Mouse (Mus musculus): Measurements from ENCODE around the gene BC048562. TPM values are rescaled to one million over a fixed set of nuclear protein-coding genes. Genes with fewer than 3 reads are reported as not detected.

Gene BC048562
- polyA plus RNA-seq, 1 experiment, result not detected

DNA sequence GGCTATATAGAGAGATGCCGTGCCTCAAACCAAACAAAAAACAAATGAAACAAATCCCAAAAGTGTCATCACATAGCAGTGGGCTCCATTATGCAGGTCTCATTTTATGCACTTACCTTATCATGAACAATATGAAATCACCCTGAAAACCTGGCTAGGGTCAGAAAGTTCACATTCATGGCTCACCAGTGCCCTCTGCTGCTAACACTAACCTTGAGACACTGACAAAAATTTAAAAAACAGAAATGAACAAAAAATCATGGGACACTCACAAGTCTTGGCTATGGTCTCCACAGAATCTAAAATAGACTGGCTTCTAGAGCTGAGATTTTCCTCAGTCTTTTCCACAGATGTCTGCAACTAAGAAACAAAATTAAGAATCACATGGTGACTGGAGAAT is 24.1 kb upstream of the BC048562 start:
- DNase-seq, result peak; percentile 22
- TF ChIP-seq CTCF (IDR thresholded peaks at IDR 0.05; ENCODE audit: borderline replicate concordance, control insufficient read depth, extremely low read depth, insufficient read depth, low read length, poor library complexity), result no peak
- no peak for TF ChIP-seq POLR2A (IDR thresholded peaks at IDR 0.05; ENCODE audit: control insufficient read depth, extremely low read depth, insufficient read depth, low read length, poor library complexity)
- WGBS, result 76% methylated on average over 1 of the region's 1 CpGs
- no peaks in the 10 kb centered on the region for H3K4me1 ChIP-seq (replicated peaks; ENCODE audit: control insufficient read depth, insufficient read depth, low read length)
- no peak overlapping the region for H3K4me3 ChIP-seq (ENCODE audit: control insufficient read depth, insufficient read depth, low read length)
- H3K36me3 ChIP-seq (ENCODE audit: control insufficient read depth, insufficient read depth, low read length), result no peaks in the 10 kb centered on the region
- no peaks in the 10 kb centered on the region for H3K27me3 ChIP-seq (ENCODE audit: control insufficient read depth, insufficient read depth, low read length)
- no peak overlapping the region for H3K27ac ChIP-seq (ENCODE audit: control insufficient read depth, insufficient read depth, low read length)

DNA sequence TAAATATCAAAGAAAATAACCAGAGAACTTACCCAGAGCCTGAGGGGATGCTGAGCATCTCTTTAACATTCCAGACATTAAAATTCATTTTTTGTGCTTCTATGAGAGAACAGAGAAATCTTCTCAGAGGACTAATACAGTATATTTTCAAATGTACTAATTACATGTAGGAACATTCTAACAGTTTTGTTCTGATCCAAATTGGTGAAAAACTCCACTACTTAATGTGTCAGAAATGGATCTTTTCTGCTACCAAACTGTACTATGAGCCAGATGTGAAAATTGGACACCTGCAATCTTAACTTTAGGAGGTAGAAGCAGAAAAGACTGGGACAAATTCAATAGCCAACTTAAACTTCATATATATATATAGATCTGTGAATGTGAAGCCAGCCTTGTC is 7.9 kb upstream of the BC048562 start, which contains the start of gene Ccdc36:
TSS of gene Ccdc36 (minus strand) at position 101 of the 400 bp plus-strand sequence.
- TF ChIP-seq POLR2A (IDR thresholded peaks at IDR 0.05; ENCODE audit: control insufficient read depth, extremely low read depth, insufficient read depth, low read length, poor library complexity) (no peak), CTCF (IDR thresholded peaks at IDR 0.05; ENCODE audit: borderline replicate concordance, control insufficient read depth, extremely low read depth, insufficient read depth, low read length, poor library complexity) (no peak)
- H3K27ac ChIP-seq (ENCODE audit: control insufficient read depth, insufficient read depth, low read length), result no peak within 1 kb of the TSS
- H3K27me3 ChIP-seq (ENCODE audit: control insufficient read depth, insufficient read depth, low read length), result no peaks in the 10 kb centered on the region
- H3K4me3 ChIP-seq (ENCODE audit: control insufficient read depth, insufficient read depth, low read length), result no peak within 1 kb of the TSS
- no peak for DNase-seq
- H3K4me1 ChIP-seq (replicated peaks; ENCODE audit: control insufficient read depth, insufficient read depth, low read length), result peaks cover 3% of the 10 kb centered on the region; the same call in 1 of the 2 replicates
- no peaks in the 10 kb centered on the region for H3K36me3 ChIP-seq (ENCODE audit: control insufficient read depth, insufficient read depth, low read length)

DNA sequence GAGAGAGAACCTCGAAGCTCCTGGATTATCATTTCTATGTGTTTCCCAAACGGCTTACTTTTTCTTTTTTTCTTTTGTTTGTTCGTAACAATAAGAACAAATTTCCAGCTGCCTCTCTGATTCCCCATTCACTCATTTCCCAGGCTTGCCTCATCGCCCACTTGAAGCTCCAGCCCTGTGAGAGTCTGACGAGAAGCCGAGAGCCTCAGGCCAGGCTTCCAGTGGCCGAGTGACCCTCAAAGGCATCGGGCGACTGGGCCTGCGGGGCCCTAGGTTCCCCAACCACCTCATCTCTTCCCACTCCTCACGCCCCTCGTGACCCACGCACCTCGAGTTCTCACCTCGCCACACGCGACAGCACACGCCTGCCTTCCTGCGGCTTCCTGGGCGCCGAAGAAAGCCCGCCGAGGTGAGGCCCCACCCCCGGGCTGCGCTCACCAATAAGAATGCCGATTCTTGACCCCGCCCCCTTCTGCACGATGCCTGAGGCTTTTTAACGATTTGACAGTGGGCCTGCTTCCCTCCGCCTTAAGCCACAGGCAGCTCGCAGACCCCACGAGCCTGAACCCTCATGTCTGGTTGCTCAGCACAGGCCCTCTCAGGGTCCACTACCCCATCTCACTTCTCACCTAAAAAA is 4.7 kb upstream of the BC048562 start:
- 67% methylated on average over 32 of the region's 32 CpGs for WGBS
- no peak for DNase-seq
- H3K4me1 ChIP-seq (replicated peaks; ENCODE audit: control insufficient read depth, insufficient read depth, low read length), result peaks cover 3% of the 10 kb centered on the region; the same call in 1 of the 2 replicates
- no peak overlapping the region for H3K27ac ChIP-seq (ENCODE audit: control insufficient read depth, insufficient read depth, low read length)
- no peak for TF ChIP-seq CTCF (IDR thresholded peaks at IDR 0.05; ENCODE audit: borderline replicate concordance, control insufficient read depth, extremely low read depth, insufficient read depth, low read length, poor library complexity)
- no peak for TF ChIP-seq POLR2A (IDR thresholded peaks at IDR 0.05; ENCODE audit: control insufficient read depth, extremely low read depth, insufficient read depth, low read length, poor library complexity)
- no peak overlapping the region for H3K4me3 ChIP-seq (ENCODE audit: control insufficient read depth, insufficient read depth, low read length)
- no peaks in the 10 kb centered on the region for H3K27me3 ChIP-seq (ENCODE audit: control insufficient read depth, insufficient read depth, low read length)
- H3K36me3 ChIP-seq (ENCODE audit: control insufficient read depth, insufficient read depth, low read length), result no peaks in the 10 kb centered on the region

DNA sequence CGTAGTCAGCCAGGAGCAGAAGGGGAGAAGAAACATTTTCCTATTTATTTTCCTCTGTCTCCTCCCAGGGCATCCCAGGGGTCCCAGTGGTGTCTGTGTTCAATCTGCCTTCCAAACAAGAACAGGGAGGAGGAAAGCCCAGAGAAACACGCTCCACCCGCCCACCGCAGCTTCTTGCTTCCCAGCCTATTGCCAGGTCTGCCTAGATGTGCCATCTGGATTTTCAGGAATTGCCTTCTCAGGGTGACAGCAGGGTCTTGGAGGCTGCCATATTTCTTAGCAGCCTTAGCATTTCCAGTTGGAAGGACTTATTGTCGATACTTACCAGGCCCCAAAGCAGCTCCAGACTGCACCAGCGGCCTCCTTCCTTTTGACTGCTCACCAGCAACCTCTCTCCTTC is 2.9 kb downstream of the BC048562 start:
- Histone ChIP-seq H3K27me3 (ENCODE audit: control insufficient read depth, insufficient read depth, low read length) (no peaks in the 10 kb centered on the region), H3K36me3 (ENCODE audit: control insufficient read depth, insufficient read depth, low read length) (no peaks in the 10 kb centered on the region), H3K4me1 (replicated peaks; ENCODE audit: control insufficient read depth, insufficient read depth, low read length) (peaks cover 2% of the 10 kb centered on the region), H3K27ac (ENCODE audit: control insufficient read depth, insufficient read depth, low read length) (no peak overlapping the region), H3K4me3 (ENCODE audit: control insufficient read depth, insufficient read depth, low read length) (no peak overlapping the region)
- WGBS, result 94% methylated on average over 6 of the region's 6 CpGs
- no peak for DNase-seq
- TF ChIP-seq POLR2A (IDR thresholded peaks at IDR 0.05; ENCODE audit: control insufficient read depth, extremely low read depth, insufficient read depth, low read length, poor library complexity), result no peak
- no peak for TF ChIP-seq CTCF (IDR thresholded peaks at IDR 0.05; ENCODE audit: borderline replicate concordance, control insufficient read depth, extremely low read depth, insufficient read depth, low read length, poor library complexity)

DNA sequence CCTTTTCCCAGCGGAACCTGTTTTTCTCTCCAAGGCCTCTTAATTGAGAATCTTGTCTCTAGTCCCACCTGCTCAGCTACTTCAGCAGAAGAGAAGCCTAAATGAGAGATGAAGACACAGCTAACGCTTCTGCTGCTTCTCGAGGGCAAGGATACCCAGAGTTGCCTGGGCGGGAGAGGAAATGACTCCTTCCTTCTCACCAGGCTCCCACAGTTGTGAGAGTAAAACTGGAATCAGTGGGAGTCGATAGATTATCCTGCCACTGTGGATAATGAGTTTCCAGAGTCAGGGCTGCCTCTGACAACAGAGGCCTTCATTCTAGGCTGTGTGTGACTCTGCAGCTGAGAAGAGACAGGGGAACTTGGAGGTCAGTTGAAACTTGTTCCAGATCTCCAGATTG is 4.2 kb downstream of the BC048562 start:
- TF ChIP-seq CTCF (IDR thresholded peaks at IDR 0.05; ENCODE audit: borderline replicate concordance, control insufficient read depth, extremely low read depth, insufficient read depth, low read length, poor library complexity) (no peak), POLR2A (IDR thresholded peaks at IDR 0.05; ENCODE audit: control insufficient read depth, extremely low read depth, insufficient read depth, low read length, poor library complexity) (no peak)
- H3K36me3 ChIP-seq (ENCODE audit: control insufficient read depth, insufficient read depth, low read length), result no peaks in the 10 kb centered on the region
- WGBS, result 86% methylated on average over 5 of the region's 5 CpGs
- no peak overlapping the region for H3K4me3 ChIP-seq (ENCODE audit: control insufficient read depth, insufficient read depth, low read length)
- no peaks in the 10 kb centered on the region for H3K27me3 ChIP-seq (ENCODE audit: control insufficient read depth, insufficient read depth, low read length)
- no peak for DNase-seq
- H3K4me1 ChIP-seq (replicated peaks; ENCODE audit: control insufficient read depth, insufficient read depth, low read length), result peaks cover 12% of the 10 kb centered on the region
- H3K27ac ChIP-seq (ENCODE audit: control insufficient read depth, insufficient read depth, low read length), result no peak overlapping the region

GRCm38 (mm10) chr9:108441236-108441919 is 5.1 kb downstream of the BC048562 start:
- TF ChIP-seq POLR2A (IDR thresholded peaks at IDR 0.05; ENCODE audit: control insufficient read depth, extremely low read depth, insufficient read depth, low read length, poor library complexity), result no peak
- no peak for TF ChIP-seq CTCF (IDR thresholded peaks at IDR 0.05; ENCODE audit: borderline replicate concordance, control insufficient read depth, extremely low read depth, insufficient read depth, low read length, poor library complexity)
- WGBS, result 97% methylated on average over 11 of the region's 11 CpGs
- H3K36me3 ChIP-seq (ENCODE audit: control insufficient read depth, insufficient read depth, low read length), result no peaks in the 10 kb centered on the region
- peaks cover 15% of the 10 kb centered on the region for H3K4me1 ChIP-seq (replicated peaks; ENCODE audit: control insufficient read depth, insufficient read depth, low read length)
- no peak for DNase-seq
- no peak overlapping the region for H3K4me3 ChIP-seq (ENCODE audit: control insufficient read depth, insufficient read depth, low read length)
- no peaks in the 10 kb centered on the region for H3K27me3 ChIP-seq (ENCODE audit: control insufficient read depth, insufficient read depth, low read length)
- no peak overlapping the region for H3K27ac ChIP-seq (ENCODE audit: control insufficient read depth, insufficient read depth, low read length)

All from thymus, adult 2 months (tissue).